Mouse (Mus musculus) heart, adult 9 months (tissue): ENCODE data around the gene Prdm16.

Source experiments
- DNase-seq, 2 experiments: peaks; one replicate each; pipeline ENCODE4 v3.0.0; 2022; ENCODE audit warnings: low spot score in 2 of 2

The Prdm16 gene

GRCm38 (mm10) chr4:154336650-154337049, 300.0 kb downstream of the Prdm16 start:
- peak; percentile 66 to 85 for DNase-seq

GRCm38 (mm10) chr4:154335761-154336160, 300.9 kb downstream of the Prdm16 start, which contains the start of gene B230104I21Rik:
TSS of gene B230104I21Rik (plus strand) at chr4:154336127.
- no peak for DNase-seq

- peak; percentile 41 to 45 for DNase-seq
Observed at GRCm38 (mm10) chr4:154334699-154335402, 301.8 kb downstream of the Prdm16 start.

GRCm38 (mm10) chr4:154333300-154333699, 303.4 kb downstream of the Prdm16 start:
- peak; percentile 38 to 46 for DNase-seq

- DNase-seq = no peak
Observed at GRCm38 (mm10) chr4:154331271-154331670, 305.4 kb downstream of the Prdm16 start.

GRCm38 (mm10) chr4:154330001-154330400, 306.7 kb downstream of the Prdm16 start:
- peak; percentile 36 to 59 for DNase-seq

- peak; percentile 42 to 69 for DNase-seq
Observed at GRCm38 (mm10) chr4:154328836-154329235, 307.8 kb downstream of the Prdm16 start.

- no peak for DNase-seq
Observed at GRCm38 (mm10) chr4:154328431-154328830, 308.2 kb downstream of the Prdm16 start.

GRCm38 (mm10) chr4:154325410-154325809, 311.3 kb downstream of the Prdm16 start:
- DNase-seq = no peak

- DNase-seq = no peak
Observed at GRCm38 (mm10) chr4:154313622-154313967, 323.1 kb downstream of the Prdm16 start.

- DNase-seq = no peak
Observed at GRCm38 (mm10) chr4:154312935-154313621, 323.6 kb downstream of the Prdm16 start.

GRCm38 (mm10) chr4:154312143-154312812, 324.4 kb downstream of the Prdm16 start:
- DNase-seq = no peak

GRCm38 (mm10) chr4:154310576-154311262, 326.0 kb downstream of the Prdm16 start:
- DNase-seq = no peak

GRCm38 (mm10) chr4:154309131-154309530, 327.5 kb downstream of the Prdm16 start:
- DNase-seq = no peak

GRCm38 (mm10) chr4:154301466-154301881, 335.2 kb downstream of the Prdm16 start, which contains the start of gene Arhgef16:
TSS of gene Arhgef16 (minus strand) at chr4:154301676.
- DNase-seq = peak; percentile 36 to 60

GRCm38 (mm10) chr4:154299541-154300271, 337.0 kb downstream of the Prdm16 start:
- DNase-seq = no peak

GRCm38 (mm10) chr4:154297761-154298160, 338.9 kb downstream of the Prdm16 start:
- DNase-seq = no peak

- DNase-seq = no peak
Observed at GRCm38 (mm10) chr4:154294262-154294731, 342.4 kb downstream of the Prdm16 start.

- no peak for DNase-seq
Observed at GRCm38 (mm10) chr4:154293735-154294201, 342.9 kb downstream of the Prdm16 start.

- DNase-seq = peak; percentile 15 to 27
Observed at GRCm38 (mm10) chr4:154283671-154284070, 353.0 kb downstream of the Prdm16 start.

- no peak for DNase-seq
Observed at GRCm38 (mm10) chr4:154279481-154279880, 357.2 kb downstream of the Prdm16 start.
